Mouse (Mus musculus): ENCODE data around the gene Ptpdc1.

GRCm38 (mm10) chr13:48643991-48644390, 18.5 kb upstream of the Ptpdc1 start:
- TF ChIP-seq CTCF (IDR thresholded peaks at IDR 0.05; ENCODE audit: low read depth) (no peak), EP300 (optimal IDR thresholded peaks at IDR 0.05) (no peak)
